Mouse (Mus musculus): Measurements from ENCODE around the gene BC030870.

DNA sequence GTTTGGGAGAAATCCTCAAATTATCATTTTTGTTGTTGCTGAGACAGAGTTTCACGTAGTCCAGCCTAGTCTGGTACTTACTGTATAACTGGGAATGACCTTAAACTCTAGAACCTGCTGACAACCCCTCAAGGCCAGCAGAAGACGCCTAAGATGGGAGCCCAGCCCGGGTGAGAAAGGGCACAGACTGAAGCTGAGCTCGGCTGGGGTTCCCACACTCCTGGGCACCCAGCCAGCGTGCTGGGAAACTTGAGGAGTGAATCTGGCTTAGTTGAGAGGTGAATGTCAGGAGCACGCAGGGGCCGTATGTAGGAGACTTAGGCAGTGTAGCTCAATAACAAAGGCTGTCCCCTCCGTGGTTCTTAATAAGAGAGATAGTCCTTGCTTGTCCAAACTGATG lies 41.7 kb downstream of the BC030870 start:
- TF ChIP-seq POLR2A (IDR thresholded peaks at IDR 0.05; ENCODE audit: low read depth, low read length) (no peak), CTCF (IDR thresholded peaks at IDR 0.05; ENCODE audit: extremely low read depth, insufficient read length, insufficient replicate concordance, low read depth, low read length) (no peak)

All from small intestine, adult 2 months (tissue).